Mouse (Mus musculus): ENCODE data around the gene Kxd1.
A peak's percentile ranks its signal among the peaks of the same experiment; 100 is the strongest.

Kxd1 gene

GRCm38 (mm10) chr8:70467907-70468306, 59.8 kb downstream of the Kxd1 start:
- no peak for DNase-seq (ENCODE audit: low read depth, low spot score)

- DNase-seq (ENCODE audit: low read depth, low spot score), result peak; percentile 7
Observed at GRCm38 (mm10) chr8:70467229-70467725, 60.5 kb downstream of the Kxd1 start.

- no peak for DNase-seq (ENCODE audit: low read depth, low spot score)
Observed at GRCm38 (mm10) chr8:70466771-70467170, 61.0 kb downstream of the Kxd1 start.

GRCm38 (mm10) chr8:70466305-70466704, 61.5 kb downstream of the Kxd1 start:
- no peak for DNase-seq (ENCODE audit: low read depth, low spot score)

GRCm38 (mm10) chr8:70465701-70466100, 62.1 kb downstream of the Kxd1 start:
- DNase-seq (ENCODE audit: low read depth, low spot score), result no peak

GRCm38 (mm10) chr8:70464162-70464561, 63.6 kb downstream of the Kxd1 start:
- no peak for DNase-seq (ENCODE audit: low read depth, low spot score)

GRCm38 (mm10) chr8:70463306-70463705, 64.5 kb downstream of the Kxd1 start:
- no peak for DNase-seq (ENCODE audit: low read depth, low spot score)

GRCm38 (mm10) chr8:70462516-70462813, 65.3 kb downstream of the Kxd1 start:
- DNase-seq (ENCODE audit: low read depth, low spot score), result no peak

- DNase-seq (ENCODE audit: low read depth, low spot score), result no peak
Observed at GRCm38 (mm10) chr8:70461765-70462515, 65.8 kb downstream of the Kxd1 start.

- DNase-seq (ENCODE audit: low read depth, low spot score), result no peak
Observed at GRCm38 (mm10) chr8:70460606-70461005, 67.2 kb downstream of the Kxd1 start.

- no peak for DNase-seq (ENCODE audit: low read depth, low spot score)
Observed at GRCm38 (mm10) chr8:70460199-70460598, 67.6 kb downstream of the Kxd1 start.

GRCm38 (mm10) chr8:70459636-70460035, 68.1 kb downstream of the Kxd1 start:
- no peak for DNase-seq (ENCODE audit: low read depth, low spot score)

- no peak for DNase-seq (ENCODE audit: low read depth, low spot score)
Observed at GRCm38 (mm10) chr8:70458462-70458861, 69.3 kb downstream of the Kxd1 start.
